Mouse (Mus musculus) myocyte (in vitro differentiated cells): ENCODE data around the gene Cobll1.

Experiments
- CEBPB ChIP-seq: IDR thresholded peaks from 2 replicates; pipeline ENCODE4 v1.6.1; 2011; ENCODE audit warnings: mild to moderate bottlenecking, moderate library complexity; ENCODE audit not compliant: poor library complexity, insufficient read depth, severe bottlenecking
- POLR2A ChIP-seq: IDR thresholded peaks from one replicate; pipeline ENCODE4 v1.6.1; 2011; ENCODE audit warnings: low read depth, mild to moderate bottlenecking, control low read depth, moderate library complexity; ENCODE audit not compliant: insufficient read length
- TCF12 ChIP-seq: IDR thresholded peaks from one replicate; pipeline ENCODE4 v1.6.1; 2011; ENCODE audit warnings: mild to moderate bottlenecking, control low read depth; ENCODE audit not compliant: poor library complexity, insufficient read depth, severe bottlenecking
- TCF3 ChIP-seq: IDR thresholded peaks from one replicate; pipeline ENCODE4 v1.6.1; 2011; ENCODE audit warnings: low read depth, control low read depth; ENCODE audit not compliant: insufficient read length

- no peak for TF ChIP-seq POLR2A
- TF ChIP-seq CEBPB: no peak
- no peak for TF ChIP-seq TCF3
- TF ChIP-seq TCF12: no peak
These were observed 43.8 kb downstream of the Cobll1 start for GRCm38 (mm10) chr2:65195233-65196010.
